18 mouse cellular contexts compared by ENCODE assay signal in genomic region chr4:46625101-46625500, GRCm38 (mm10). TPM values are rescaled to one million over a fixed set of nuclear protein-coding genes. Genes with fewer than 3 reads are reported as not detected.
DNase-seq lines count a peak whose midpoint lies in the region; ATAC-seq lines count a peak whose summit lies in the region.
"Had no signal": no experiment of that assay in that cellular context is flagged by ENCODE, and none has a peak within 500 bp of the region (broad histone marks: within the 10 kb centered on the region; RNA-seq: fewer than 3 reads in every experiment).

No protein-coding gene starts in this region.

- 0 out of 2 replicates have a peak, but pooled peaks have one; percentile 26 for ATAC-seq in forebrain, embryonic 16.5 days
- no peak for ATAC-seq in midbrain, embryonic 11.5 days (ENCODE audit: low FRiP score)
- ATAC-seq in midbrain, embryonic 16.5 days = no peak
- ATAC-seq: intestine, postnatal 0 days; liver, embryonic 12.5 days; midbrain, embryonic 15.5 days had no signal

- H3K4me2 ChIP-seq in forebrain, embryonic 16.5 days (ENCODE audit: low read length) = no peak overlapping the region
- H3K4me2 ChIP-seq in midbrain, embryonic 11.5 days = no peak overlapping the region
- no peak overlapping the region for H3K4me2 ChIP-seq in midbrain, embryonic 16.5 days (ENCODE audit: low read length)
- H3K4me2 ChIP-seq: embryonic facial prominence, embryonic 12.5 days; liver, embryonic 12.5 days; lung, embryonic 14.5 days; midbrain, embryonic 15.5 days had no signal

- DNase-seq in forebrain, embryonic 10.5 days (ENCODE audit: extremely low spot score, low spot score) = no peak
- peak; percentile 2 for DNase-seq in midbrain, embryonic 11.5 days (ENCODE audit: low spot score, missing footprints)
- peak; percentile 81 for DNase-seq in cerebellum, adult 8-10 months
- no peak for DNase-seq in right cerebral cortex, adult 18-20 months
- DNase-seq in adrenal gland, postnatal 36 days = no peak
- DNase-seq: adrenal gland, adult 2 months; gastrocnemius, postnatal 36 days; heart, postnatal 4 days; lung, embryonic 14.5 days; right cerebral cortex, postnatal 25 days; thymus, postnatal 25 days had no signal

- H3K9me3 ChIP-seq in forebrain, embryonic 16.5 days (ENCODE audit: control insufficient read depth, low read length) = no peaks in the 10 kb centered on the region
- H3K9me3 ChIP-seq in forebrain, embryonic 10.5 days = no peaks in the 10 kb centered on the region
- no peaks in the 10 kb centered on the region for H3K9me3 ChIP-seq in midbrain, embryonic 11.5 days (ENCODE audit: control insufficient read depth, low read length)
- H3K9me3 ChIP-seq in midbrain, embryonic 16.5 days (replicated peaks; ENCODE audit: control insufficient read depth, low read length, poor library complexity, severe bottlenecking) = no peaks in the 10 kb centered on the region
- H3K9me3 ChIP-seq: embryonic facial prominence, embryonic 12.5 days; liver, embryonic 12.5 days; midbrain, embryonic 15.5 days had no signal

- H3K4me1 ChIP-seq in forebrain, embryonic 16.5 days (replicated peaks; ENCODE audit: control insufficient read depth, insufficient read depth, low read length) = peaks cover 5% of the 10 kb centered on the region; the same call in 1 of the 2 replicates
- H3K4me1 ChIP-seq in forebrain, embryonic 10.5 days = peaks cover 25% of the 10 kb centered on the region
- peaks cover 2% of the 10 kb centered on the region for H3K4me1 ChIP-seq in midbrain, embryonic 11.5 days (ENCODE audit: control insufficient read depth, insufficient read depth, low read length)
- no peaks in the 10 kb centered on the region for H3K4me1 ChIP-seq in midbrain, embryonic 16.5 days (ENCODE audit: control insufficient read depth, insufficient read depth, low read length)
- H3K4me1 ChIP-seq: midbrain, embryonic 15.5 days had no signal

- H3K4me3 ChIP-seq in forebrain, embryonic 16.5 days (replicated peaks; ENCODE audit: low read length) = no peak overlapping the region
- no peak overlapping the region for H3K4me3 ChIP-seq in forebrain, embryonic 10.5 days
- H3K4me3 ChIP-seq in midbrain, embryonic 11.5 days (ENCODE audit: low read depth, low read length) = no peak overlapping the region
- H3K4me3 ChIP-seq in midbrain, embryonic 16.5 days (ENCODE audit: low read depth, low read length) = no peak overlapping the region
- H3K4me3 ChIP-seq: embryonic facial prominence, embryonic 12.5 days; layer of hippocampus, adult 2 months; liver, embryonic 12.5 days; midbrain, embryonic 15.5 days had no signal

- H3K27me3 ChIP-seq in forebrain, embryonic 16.5 days (replicated peaks; ENCODE audit: control insufficient read depth, insufficient read depth, low read length) = no peaks in the 10 kb centered on the region; the same call in 1 of the 2 replicates
- H3K27me3 ChIP-seq in forebrain, embryonic 10.5 days (ENCODE audit: poor library complexity, severe bottlenecking) = peaks cover 16% of the 10 kb centered on the region
- no peaks in the 10 kb centered on the region; the same call in 1 of the 2 replicates for H3K27me3 ChIP-seq in midbrain, embryonic 11.5 days (ENCODE audit: control insufficient read depth, insufficient read depth, low read length)
- no peaks in the 10 kb centered on the region for H3K27me3 ChIP-seq in midbrain, embryonic 16.5 days (ENCODE audit: control insufficient read depth, insufficient read depth, low read depth, low read length)
- H3K27me3 ChIP-seq: midbrain, embryonic 15.5 days had no signal

- H3K27ac ChIP-seq in forebrain, embryonic 16.5 days (ENCODE audit: low read length) = no peak overlapping the region
- H3K27ac ChIP-seq in forebrain, embryonic 10.5 days = no peak overlapping the region
- no peak overlapping the region for H3K27ac ChIP-seq in midbrain, embryonic 11.5 days (ENCODE audit: low read depth, low read length)
- H3K27ac ChIP-seq in midbrain, embryonic 16.5 days (ENCODE audit: low read length) = no peak overlapping the region
- H3K27ac ChIP-seq: embryonic facial prominence, embryonic 12.5 days; layer of hippocampus, adult 2 months; liver, embryonic 12.5 days; midbrain, embryonic 15.5 days had no signal

- 69% methylated on average over 10 of the region's 10 CpGs for WGBS in forebrain, embryonic 16.5 days
- WGBS in forebrain, embryonic 10.5 days = 91% methylated on average over 10 of the region's 10 CpGs
- WGBS in midbrain, embryonic 11.5 days = 84% methylated on average over 10 of the region's 10 CpGs
- 85% methylated on average over 10 of the region's 10 CpGs for WGBS in midbrain, embryonic 16.5 days

- no peak overlapping the region for H3K9ac ChIP-seq in forebrain, embryonic 16.5 days (replicated peaks; ENCODE audit: low read depth, low read length)
- no peak overlapping the region for H3K9ac ChIP-seq in midbrain, embryonic 11.5 days (ENCODE audit: low read length)
- H3K9ac ChIP-seq in midbrain, embryonic 16.5 days (ENCODE audit: low read depth, low read length) = no peak overlapping the region
- H3K9ac ChIP-seq: embryonic facial prominence, embryonic 12.5 days; liver, embryonic 12.5 days; lung, embryonic 14.5 days; midbrain, embryonic 15.5 days had no signal

- H3K36me3 ChIP-seq in forebrain, embryonic 16.5 days (ENCODE audit: control insufficient read depth, insufficient read depth) = no peaks in the 10 kb centered on the region
- H3K36me3 ChIP-seq in forebrain, embryonic 10.5 days (replicated peaks) = no peaks in the 10 kb centered on the region
- H3K36me3 ChIP-seq in midbrain, embryonic 11.5 days (ENCODE audit: control insufficient read depth, insufficient read depth, low read length) = no peaks in the 10 kb centered on the region
- H3K36me3 ChIP-seq in midbrain, embryonic 16.5 days (ENCODE audit: control insufficient read depth, insufficient read depth, low read length) = no peaks in the 10 kb centered on the region
- H3K36me3 ChIP-seq: embryonic facial prominence, embryonic 12.5 days; liver, embryonic 12.5 days; midbrain, embryonic 15.5 days had no signal

RNA-seq across cellular contexts. Expression of gene Coro2a, which starts 23.1 kb away (rescaled TPM):
- 5.6 and 7.6 TPM in 2 replicates for polyA plus RNA-seq in forebrain, embryonic 16.5 days (2015; fragmentation: Nextera tagmentation; extraction: Ambion mirVana)
- polyA plus RNA-seq in forebrain, embryonic 10.5 days (2016; fragmentation: Nextera tagmentation; extraction: Ambion mirVana) = 2.1 and 2.8 TPM in 2 replicates
- 2.2 TPM in 2 replicates for polyA plus RNA-seq in midbrain, embryonic 11.5 days (2014; fragmentation: Nextera tagmentation; extraction: Ambion mirVana)
- 7.4 and 8.2 TPM in 2 replicates for polyA plus RNA-seq in midbrain, embryonic 16.5 days (2015; fragmentation: Nextera tagmentation; extraction: Ambion mirVana)
- 1 to 10 TPM; 2.5 to 3.1 TPM for total RNA-seq in adrenal gland, postnatal 36 days (2021)

RNA-seq across cellular contexts. Expression of gene Tbc1d2, which starts 24.9 kb away (rescaled TPM):
- polyA plus RNA-seq in forebrain, embryonic 16.5 days (2015; fragmentation: Nextera tagmentation; extraction: Ambion mirVana) = 0.68 and 0.79 TPM in 2 replicates
- 0.73 and 0.94 TPM in 2 replicates for polyA plus RNA-seq in forebrain, embryonic 10.5 days (2016; fragmentation: Nextera tagmentation; extraction: Ambion mirVana)
- 0.43 and 0.60 TPM in 2 replicates for polyA plus RNA-seq in midbrain, embryonic 11.5 days (2014; fragmentation: Nextera tagmentation; extraction: Ambion mirVana)
- 0.65 and 0.82 TPM in 2 replicates for polyA plus RNA-seq in midbrain, embryonic 16.5 days (2015; fragmentation: Nextera tagmentation; extraction: Ambion mirVana)
- 1 to 10 TPM; 2.4 to 2.7 TPM for total RNA-seq in adrenal gland, postnatal 36 days (2021)

Comparison
In these comparisons a context has a peak if more than half of its experiments do, and no peak if none do; other contexts are left out.
1. DNase-seq: peak in midbrain, embryonic 11.5 days (single experiment) and cerebellum, adult 8-10 months (single experiment); none in forebrain, embryonic 10.5 days (single experiment), right cerebral cortex, adult 18-20 months (single experiment) and adrenal gland, postnatal 36 days (0 of 2).